Mouse (Mus musculus) erythroblast, embryonic 14.5 days (primary cell): ENCODE measurements around the gene Ptpre.

Source experiments
- GATA1 ChIP-seq: IDR thresholded peaks from 2 replicates; pipeline ENCODE4 v1.6.1; 2012; ENCODE audit warnings: low read length, inconsistent platforms, mixed read lengths
- TAL1 ChIP-seq: IDR thresholded peaks from 3 replicates; pipeline ENCODE4 v1.6.1; 2012; ENCODE audit warnings: low read length, inconsistent platforms, mixed read lengths

GRCm38 (mm10) chr7:135637406-135637980 is 100.2 kb downstream of the Ptpre start:
- no peak for TF ChIP-seq GATA1
- no peak for TF ChIP-seq TAL1
